Mouse (Mus musculus) small intestine, adult 2 months (tissue): Measurements from ENCODE around the gene Kctd2. TPM values are rescaled to one million over a fixed set of nuclear protein-coding genes. Genes with fewer than 3 reads are reported as not detected.

Experiments
- H3K27ac ChIP-seq: fragments of 200-500 bp; 2 replicates; pipeline ENCODE4 v1.5.1; 2012; ENCODE audit warnings: low read depth, low read length, control low read depth, inconsistent platforms; ENCODE audit not compliant: insufficient read depth
- H3K27me3 ChIP-seq: fragments of 200-500 bp; 2 replicates; pipeline ENCODE4 v1.6.1; 2012; ENCODE audit warnings: mild to moderate bottlenecking, moderate library complexity, low read length, inconsistent platforms; ENCODE audit not compliant: control insufficient read depth, insufficient read depth
- H3K36me3 ChIP-seq: fragments of 200-500 bp; 2 replicates; pipeline ENCODE4 v1.6.1; 2012; ENCODE audit warnings: mild to moderate bottlenecking, low read length, control low read depth, inconsistent platforms; ENCODE audit not compliant: control insufficient read depth, insufficient read depth
- H3K4me1 ChIP-seq: fragments of 200-500 bp; 2 replicates; pipeline ENCODE4 v1.6.1; 2012; ENCODE audit warnings: low read length, inconsistent platforms, mixed read lengths; ENCODE audit not compliant: control insufficient read depth, insufficient read depth, insufficient read length
- H3K4me3 ChIP-seq: fragments of 200-500 bp; 2 replicates; pipeline ENCODE4 v1.5.1; 2012; ENCODE audit warnings: low read depth, mild to moderate bottlenecking, control low read depth, inconsistent platforms, low read length, moderate library complexity
- CTCF ChIP-seq: fragments of 200-500 bp; IDR thresholded peaks from 2 replicates; pipeline ENCODE4 v1.5.1; 2012; ENCODE audit warnings: low read depth, mild to moderate bottlenecking, control low read depth, inconsistent platforms, low read length, moderate library complexity, mixed read lengths; ENCODE audit not compliant: insufficient replicate concordance, insufficient read length; ENCODE audit errors: extremely low read depth
- POLR2A ChIP-seq: fragments of 200-500 bp; IDR thresholded peaks from 2 replicates; pipeline ENCODE4 v1.6.1; 2012; ENCODE audit warnings: low read depth, mild to moderate bottlenecking, control low read depth, inconsistent platforms, low read length, moderate library complexity
- WGBS: fragments of 180-500 bp; shearing (Covaris S2); methylation state at CpG from one replicate; pipeline ENCODE4 v1.1.7; 2018; 5-methylcytosine and 5-hydroxymethylcytosine counted together
- polyA plus RNA-seq: library from polyadenylated mRNA; depleted of rRNA; stranded (reverse); fragments of >200 nt; gene quantifications from 2 replicates; pipeline ENCODE4 v1.2.3, GENCODE M21; 2012

Gene Kctd2
- polyA plus RNA-seq, 1 experiment, result 27.3 TPM

- no peak for TF ChIP-seq CTCF
- TF ChIP-seq POLR2A, result no peak
- Histone ChIP-seq H3K27ac (no peak overlapping the region), H3K36me3 (no peaks in the 10 kb centered on the region), H3K27me3 (no peaks in the 10 kb centered on the region), H3K4me3 (no peak overlapping the region), H3K4me1 (peaks cover 7% of the 10 kb centered on the region)
- WGBS, result 79% methylated on average over 15 of the region's 15 CpGs
These were observed 21.5 kb downstream of the Kctd2 start for GRCm38 (mm10) chr11:115441417-115441816.

DNA sequence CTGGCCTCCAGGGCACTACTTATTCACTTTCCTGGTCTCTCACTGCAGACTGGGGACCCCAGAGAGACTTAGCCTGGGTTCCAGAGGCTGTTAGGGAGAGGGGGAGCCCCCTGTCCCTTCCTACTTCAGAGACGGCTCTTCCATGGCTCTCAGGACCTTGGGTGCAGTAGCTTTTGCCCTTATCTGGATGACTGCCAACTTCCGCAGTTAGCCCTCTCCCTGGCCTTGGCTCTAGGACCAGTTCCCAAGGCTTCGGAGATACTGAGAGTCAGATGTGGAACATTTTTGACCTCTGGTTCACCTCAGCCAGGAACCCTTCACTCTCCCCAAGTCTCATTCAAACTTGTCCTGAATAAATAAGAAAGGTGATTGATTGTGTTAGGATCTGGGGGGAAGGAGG lies 27.0 kb downstream of the Kctd2 start:
- 17% methylated on average over 3 of the region's 3 CpGs for WGBS
- Histone ChIP-seq H3K36me3 (no peaks in the 10 kb centered on the region), H3K4me1 (peaks cover 53% of the 10 kb centered on the region), H3K4me3 (peak overlapping the region; percentile 25), H3K27me3 (no peaks in the 10 kb centered on the region), H3K27ac (peak overlapping the region; percentile 92)
- TF ChIP-seq POLR2A, result no peak
- TF ChIP-seq CTCF, result no peak

GRCm38 (mm10) chr11:115447321-115447885 lies 27.5 kb downstream of the Kctd2 start:
- H3K27me3 ChIP-seq, result no peaks in the 10 kb centered on the region
- H3K4me1 ChIP-seq, result peaks cover 58% of the 10 kb centered on the region
- H3K36me3 ChIP-seq, result no peaks in the 10 kb centered on the region
- peak overlapping the region; percentile 59 for H3K4me3 ChIP-seq
- no peak for TF ChIP-seq CTCF
- no peak for TF ChIP-seq POLR2A
- 31% methylated on average over 11 of the region's 11 CpGs for WGBS
- peak overlapping the region; percentile 92 for H3K27ac ChIP-seq

- Histone ChIP-seq H3K4me1 (peaks cover 58% of the 10 kb centered on the region), H3K36me3 (no peaks in the 10 kb centered on the region), H3K27ac (peak overlapping the region; percentile 96), H3K4me3 (peak overlapping the region; percentile 59), H3K27me3 (no peaks in the 10 kb centered on the region)
- no peak for TF ChIP-seq POLR2A
- no peak for TF ChIP-seq CTCF
- 30% methylated on average over 16 of the region's 16 CpGs for WGBS
These were observed 28.1 kb downstream of the Kctd2 start for GRCm38 (mm10) chr11:115448075-115448474.

DNA sequence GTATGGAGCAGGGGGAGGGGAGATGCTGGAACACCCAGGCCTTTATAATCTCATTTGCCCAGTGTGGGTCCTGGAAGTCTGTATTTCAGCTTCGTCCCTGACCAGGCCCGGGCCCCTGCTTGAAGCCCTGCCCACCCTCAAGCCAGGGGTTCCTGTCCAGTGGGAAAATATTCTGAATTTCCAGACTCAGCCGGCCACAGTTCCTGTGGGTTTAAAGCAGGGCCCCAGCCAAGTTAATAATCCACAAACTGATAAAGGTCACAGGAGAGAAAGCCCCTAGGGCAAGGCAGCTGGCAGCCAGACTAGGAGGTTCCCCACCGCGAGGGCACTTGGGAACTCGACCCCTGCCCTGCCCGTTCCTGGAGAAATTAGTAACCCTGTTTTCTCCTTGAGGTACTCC lies 29.1 kb downstream of the Kctd2 start:
- Histone ChIP-seq H3K4me3 (no peak overlapping the region; the same call in 1 of the 2 replicates), H3K27me3 (no peaks in the 10 kb centered on the region), H3K4me1 (peaks cover 64% of the 10 kb centered on the region), H3K36me3 (no peaks in the 10 kb centered on the region), H3K27ac (peak overlapping the region; percentile 96)
- WGBS, result 29% methylated on average over 7 of the region's 7 CpGs
- TF ChIP-seq CTCF (no peak), POLR2A (no peak)

DNA sequence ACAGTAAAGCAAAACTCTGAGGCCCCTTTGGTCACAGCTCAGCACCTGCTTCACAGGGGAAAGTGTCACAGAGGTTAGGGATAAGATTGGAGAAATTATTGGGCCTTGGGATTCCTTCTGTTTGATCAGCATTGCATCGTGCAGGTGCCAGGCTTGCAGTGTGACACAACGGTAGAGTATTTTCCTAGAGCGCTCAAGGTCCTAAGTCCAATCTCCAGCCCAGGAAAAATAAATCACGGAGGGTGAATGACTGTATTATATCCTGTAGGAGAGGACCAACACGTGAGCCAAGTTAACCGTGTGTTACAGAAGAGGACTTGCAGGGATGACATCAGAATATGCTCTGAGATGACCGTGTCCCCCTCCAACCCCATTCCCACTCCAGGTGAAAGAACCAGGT lies 30.2 kb downstream of the Kctd2 start:
- WGBS, result 29% methylated on average over 7 of the region's 7 CpGs
- peaks cover 61% of the 10 kb centered on the region for H3K4me1 ChIP-seq

DNA sequence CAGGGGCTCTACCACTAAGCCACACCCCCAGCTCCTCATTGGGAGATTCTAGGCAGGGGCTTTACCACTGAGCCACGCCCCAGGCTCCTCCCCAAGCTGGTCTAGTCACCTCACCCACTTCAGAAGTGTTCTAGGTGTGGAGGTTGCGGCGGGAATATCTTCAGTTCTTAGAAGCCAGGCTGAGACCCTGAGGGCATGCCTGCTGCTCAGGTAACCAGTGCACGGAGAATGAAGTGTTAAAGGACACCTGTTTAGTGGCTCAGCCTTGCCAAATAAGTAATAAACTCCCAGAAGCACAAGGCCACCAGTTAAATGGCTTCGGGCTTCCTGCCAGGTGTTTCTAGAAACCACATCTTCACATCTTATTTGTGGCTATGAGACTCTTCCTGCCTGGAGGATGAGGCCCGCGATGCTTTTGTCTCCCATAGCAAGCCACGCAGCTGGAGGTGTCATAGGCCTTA lies 31.9 kb downstream of the Kctd2 start:
- peak overlapping the region; percentile 51 for H3K27ac ChIP-seq

More for the DNA sequence above, 30.2 kb downstream of the Kctd2 start:
- TF ChIP-seq POLR2A (no peak), CTCF (no peak)
- H3K27me3 ChIP-seq, result no peaks in the 10 kb centered on the region
- peak overlapping the region; percentile 19 for H3K4me3 ChIP-seq
- no peaks in the 10 kb centered on the region for H3K36me3 ChIP-seq
- peak overlapping the region; percentile 96 for H3K27ac ChIP-seq

GRCm38 (mm10) chr11:115452281-115452860 lies 32.4 kb downstream of the Kctd2 start:
- Histone ChIP-seq H3K27me3 (no peaks in the 10 kb centered on the region), H3K4me3 (no peak overlapping the region), H3K36me3 (no peaks in the 10 kb centered on the region), H3K27ac (peak overlapping the region; percentile 51), H3K4me1 (peaks cover 65% of the 10 kb centered on the region)
- WGBS, result 32% methylated on average over 7 of the region's 7 CpGs
- TF ChIP-seq POLR2A (no peak), CTCF (no peak)

More for the DNA sequence above, 31.9 kb downstream of the Kctd2 start:
- H3K27me3 ChIP-seq, result no peaks in the 10 kb centered on the region
- no peaks in the 10 kb centered on the region for H3K36me3 ChIP-seq
- no peak for TF ChIP-seq POLR2A
- TF ChIP-seq CTCF, result no peak
- H3K4me1 ChIP-seq, result peaks cover 62% of the 10 kb centered on the region
- WGBS, result 25% methylated on average over 8 of the region's 8 CpGs
- H3K4me3 ChIP-seq, result no peak overlapping the region
